Mouse (Mus musculus) ES-CJ7 (cell line): ENCODE data around the gene Fgfbp1.

Source experiments
- DNase-seq: peaks from one replicate; pipeline ENCODE4 v3.0.0; 2011; ENCODE audit warnings: low read depth, low spot score

Fgfbp1 gene

GRCm38 (mm10) chr5:43981620-43982019, at the start of gene Fgfbp1:
TSS of gene Fgfbp1 (minus strand) at chr5:43981779.
- peak; percentile 63 for DNase-seq

- DNase-seq, result no peak
These were observed 16.9 kb upstream of the Fgfbp1 start for GRCm38 (mm10) chr5:43998295-43998989.

- no peak for DNase-seq
These were observed 16.0 kb upstream of the Fgfbp1 start for GRCm38 (mm10) chr5:43997626-43998025.

- no peak for DNase-seq
These were observed 14.6 kb upstream of the Fgfbp1 start for GRCm38 (mm10) chr5:43996162-43996561.

- DNase-seq, result no peak
These were observed 13.4 kb upstream of the Fgfbp1 start for GRCm38 (mm10) chr5:43994981-43995380.

- DNase-seq, result peak; percentile 53
These were observed 8.7 kb upstream of the Fgfbp1 start for GRCm38 (mm10) chr5:43990316-43990715.

- DNase-seq, result no peak
These were observed 7.4 kb upstream of the Fgfbp1 start for GRCm38 (mm10) chr5:43989017-43989416.

- no peak for DNase-seq
These were observed 4.6 kb upstream of the Fgfbp1 start for GRCm38 (mm10) chr5:43986212-43986611.

- peak; percentile 83 for DNase-seq
These were observed 1.3 kb upstream of the Fgfbp1 start for GRCm38 (mm10) chr5:43982896-43983295.

- no peak for DNase-seq
These were observed 1.2 kb downstream of the Fgfbp1 start for GRCm38 (mm10) chr5:43980397-43980796.

- no peak for DNase-seq
These were observed 4.6 kb downstream of the Fgfbp1 start for GRCm38 (mm10) chr5:43976821-43977561.

GRCm38 (mm10) chr5:43974166-43974565, 7.4 kb downstream of the Fgfbp1 start:
- DNase-seq, result no peak

- DNase-seq, result no peak
These were observed 10.4 kb downstream of the Fgfbp1 start for GRCm38 (mm10) chr5:43971156-43971555.

- DNase-seq, result no peak
These were observed 11.0 kb downstream of the Fgfbp1 start for GRCm38 (mm10) chr5:43970532-43970931.

GRCm38 (mm10) chr5:43968634-43969033, 12.9 kb downstream of the Fgfbp1 start:
- DNase-seq, result peak; percentile 73

GRCm38 (mm10) chr5:43961056-43961455, 20.5 kb downstream of the Fgfbp1 start:
- no peak for DNase-seq

GRCm38 (mm10) chr5:43959884-43960440, 21.6 kb downstream of the Fgfbp1 start:
- DNase-seq, result no peak

GRCm38 (mm10) chr5:43953241-43953640, 28.3 kb downstream of the Fgfbp1 start:
- DNase-seq, result no peak

GRCm38 (mm10) chr5:43948748-43949275, 32.8 kb downstream of the Fgfbp1 start:
- peak; percentile 48 for DNase-seq

GRCm38 (mm10) chr5:43948111-43948743, 33.4 kb downstream of the Fgfbp1 start:
- DNase-seq, result peak; percentile 93

GRCm38 (mm10) chr5:43947330-43947977, 34.1 kb downstream of the Fgfbp1 start:
- peak; percentile 16 for DNase-seq
